Mouse (Mus musculus) embryonic fibroblast, embryonic 13.5 days (primary cell): ENCODE results near the gene Gm20388.

ENCODE experiments used
- CTCF ChIP-seq: IDR thresholded peaks from 2 replicates; pipeline ENCODE4 v1.5.1; 2011; ENCODE audit warnings: mild to moderate bottlenecking, control low read depth, low read length, moderate library complexity, borderline replicate concordance; ENCODE audit not compliant: insufficient read depth
- POLR2A ChIP-seq: IDR thresholded peaks from 2 replicates; pipeline ENCODE4 v1.6.1; 2011; ENCODE audit warnings: low read depth, mild to moderate bottlenecking, control low read depth, low read length, moderate library complexity

GRCm38 (mm10) chr8:120341124-120341523 is 430.5 kb downstream of the Gm20388 start:
- no peak for TF ChIP-seq POLR2A
- TF ChIP-seq CTCF, result no peak
